Mouse (Mus musculus) hindbrain, embryonic 15.5 days (tissue): ENCODE data around the gene Elof1. TPM values are rescaled to one million over a fixed set of nuclear protein-coding genes. Genes with fewer than 3 reads are reported as not detected.

Experiments used
- ATAC-seq: fragments of 200-750 bp; cut with Nextera tagmentation; 2 replicates; pipeline ENCODE4 v1.8.0; 2017; ENCODE audit warnings: low read depth, moderate number of reproducible peaks, moderate TSS enrichment; ENCODE audit not compliant: low FRiP score
- H3K27ac ChIP-seq: fragments of 300-500 bp; sonication (generic); replicated peaks from 2 replicates; pipeline ENCODE4 v1.5.1; 2015; ENCODE audit warnings: mild to moderate bottlenecking, inconsistent platforms
- H3K27me3 ChIP-seq: fragments of 300-500 bp; sonication (generic); 2 replicates; pipeline ENCODE4 v1.6.1; 2015; ENCODE audit warnings: control low read depth, inconsistent platforms
- H3K36me3 ChIP-seq: fragments of 300-500 bp; sonication (generic); 2 replicates; pipeline ENCODE4 v1.6.1; 2015; ENCODE audit warnings: control low read depth, inconsistent platforms
- H3K4me1 ChIP-seq: fragments of 300-500 bp; sonication (generic); replicated peaks from 2 replicates; pipeline ENCODE4 v1.6.1; 2015; ENCODE audit warnings: control low read depth, inconsistent platforms
- H3K4me2 ChIP-seq: fragments of 300-500 bp; sonication (generic); 2 replicates; pipeline ENCODE4 v1.6.1; 2015; ENCODE audit warnings: moderate library complexity, mild to moderate bottlenecking, inconsistent platforms
- H3K4me3 ChIP-seq: fragments of 300-500 bp; sonication (generic); 2 replicates; pipeline ENCODE4 v1.5.1; 2015; ENCODE audit warnings: mild to moderate bottlenecking, inconsistent platforms
- H3K9ac ChIP-seq: fragments of 300-500 bp; sonication (generic); 2 replicates; pipeline ENCODE4 v1.6.1; 2015; ENCODE audit warnings: inconsistent platforms
- H3K9me3 ChIP-seq: fragments of 300-500 bp; sonication (generic); 2 replicates; pipeline ENCODE4 v1.6.1; 2016; ENCODE audit warnings: control low read depth, inconsistent platforms
- WGBS: fragments of 180-500 bp; shearing (Covaris S2); methylation state at CpG from one replicate; pipeline ENCODE4 v1.1.7; 2015; 5-methylcytosine and 5-hydroxymethylcytosine counted together
- polyA plus RNA-seq: library from polyadenylated mRNA; unstranded; fragments of >200 nt; fragmentation: Nextera tagmentation; extraction: Ambion mirVana; gene quantifications from 2 replicates; pipeline ENCODE4 v1.2.1, GENCODE M21; 2015

Elof1 gene
- polyA plus RNA-seq, 1 experiment from 2014 or later = 183 TPM

DNA sequence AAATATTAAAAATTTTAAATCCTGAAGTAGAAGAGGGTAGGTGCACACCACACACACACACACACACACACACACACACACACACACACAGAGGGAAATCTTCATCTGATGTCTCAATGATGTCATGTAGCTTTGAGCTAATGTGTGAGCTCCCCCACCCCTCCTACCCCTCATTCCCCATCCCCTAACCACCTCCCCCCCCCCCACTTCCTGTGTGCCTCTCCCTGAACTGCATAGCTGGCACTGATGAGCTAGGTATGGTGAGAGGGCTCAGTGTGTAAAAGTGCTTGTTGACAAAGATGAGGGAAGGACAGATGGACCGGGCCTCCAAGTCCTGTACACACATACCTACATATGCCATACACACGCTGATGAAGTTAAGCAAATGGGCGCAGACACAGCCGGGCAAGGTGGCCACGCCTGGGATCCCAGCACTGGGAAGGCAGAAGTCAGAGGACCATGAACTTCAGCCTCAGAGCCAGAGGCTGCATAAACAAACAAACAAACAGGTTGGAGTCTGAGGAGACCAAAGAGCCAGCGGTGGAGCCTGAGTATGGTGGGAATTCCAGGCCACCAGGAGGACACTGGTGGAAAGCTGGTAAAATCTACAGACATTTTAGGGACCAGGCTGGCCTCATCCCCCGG is 17.4 kb upstream of the Elof1 start:
- H3K4me3 ChIP-seq = no peak overlapping the region
- H3K9ac ChIP-seq = no peak overlapping the region
- no peak overlapping the region for H3K4me2 ChIP-seq
- H3K4me1 ChIP-seq = peaks cover 5% of the 10 kb centered on the region; the same call in 1 of the 2 replicates
- no peak for ATAC-seq
- H3K9me3 ChIP-seq = no peaks in the 10 kb centered on the region
- H3K36me3 ChIP-seq = no peaks in the 10 kb centered on the region
- peaks cover 26% of the 10 kb centered on the region; the same call in 1 of the 2 replicates for H3K27me3 ChIP-seq
- WGBS = 89% methylated on average over 7 of the region's 7 CpGs
- H3K27ac ChIP-seq = no peak overlapping the region

GRCm38 (mm10) chr9:22132220-22132619 is 15.2 kb upstream of the Elof1 start:
- peaks cover 5% of the 10 kb centered on the region; the same call in 1 of the 2 replicates for H3K4me1 ChIP-seq
- peak overlapping the region; percentile 31 for H3K4me2 ChIP-seq
- no peak overlapping the region for H3K9ac ChIP-seq
- 59% methylated on average over 11 of the region's 11 CpGs for WGBS
- H3K9me3 ChIP-seq = no peaks in the 10 kb centered on the region
- peaks cover 22% of the 10 kb centered on the region; the same call in 1 of the 2 replicates for H3K27me3 ChIP-seq
- no peak for ATAC-seq
- H3K36me3 ChIP-seq = no peaks in the 10 kb centered on the region
- no peak overlapping the region for H3K27ac ChIP-seq
- H3K4me3 ChIP-seq = no peak overlapping the region

GRCm38 (mm10) chr9:22131226-22131981 is 14.4 kb upstream of the Elof1 start:
- no peak for ATAC-seq
- H3K27me3 ChIP-seq = peaks cover 22% of the 10 kb centered on the region; the same call in 1 of the 2 replicates
- 1% methylated on average over 35 of the region's 35 CpGs for WGBS
- no peak overlapping the region for H3K27ac ChIP-seq
- no peak overlapping the region for H3K4me3 ChIP-seq
- H3K9ac ChIP-seq = no peak overlapping the region
- H3K4me1 ChIP-seq = peaks cover 5% of the 10 kb centered on the region; the same call in 1 of the 2 replicates
- H3K9me3 ChIP-seq = no peaks in the 10 kb centered on the region
- no peaks in the 10 kb centered on the region for H3K36me3 ChIP-seq
- H3K4me2 ChIP-seq = peak overlapping the region; percentile 31

- no peak overlapping the region for H3K4me2 ChIP-seq
- no peak overlapping the region for H3K27ac ChIP-seq
- ATAC-seq = no peak
- no peak overlapping the region for H3K4me3 ChIP-seq
- no peak overlapping the region for H3K9ac ChIP-seq
- no peaks in the 10 kb centered on the region for H3K36me3 ChIP-seq
- H3K27me3 ChIP-seq = 0 out of 2 replicates have a peak, but pooled peaks cover 1% of the 10 kb centered on the region
- WGBS = 89% methylated on average over 15 of the region's 15 CpGs
- no peaks in the 10 kb centered on the region for H3K4me1 ChIP-seq
- H3K9me3 ChIP-seq = no peaks in the 10 kb centered on the region
Observed at GRCm38 (mm10) chr9:22125246-22126027, 8.5 kb upstream of the Elof1 start.

DNA sequence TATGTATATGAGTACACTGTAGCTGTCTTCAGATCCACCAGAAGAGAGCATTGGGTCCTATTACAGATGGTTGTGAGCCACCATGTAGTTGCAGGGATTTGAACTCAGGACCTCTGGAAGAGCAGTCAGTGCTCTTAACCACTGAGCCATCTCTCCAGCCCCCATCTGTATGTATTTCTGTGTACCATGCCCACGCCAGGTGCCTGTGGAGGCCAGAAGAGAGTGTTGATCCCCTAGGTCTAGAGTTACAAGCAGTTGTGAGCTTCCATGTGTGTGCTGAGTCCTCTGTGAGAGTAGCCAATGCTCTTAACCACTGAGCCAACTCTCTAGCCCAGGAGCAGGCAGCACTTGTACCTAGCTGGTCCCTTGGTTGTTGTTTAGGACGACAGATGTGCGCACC is 7.2 kb upstream of the Elof1 start:
- Histone ChIP-seq H3K4me2 (no peak overlapping the region), H3K4me1 (no peaks in the 10 kb centered on the region), H3K27ac (no peak overlapping the region), H3K9ac (no peak overlapping the region), H3K36me3 (no peaks in the 10 kb centered on the region), H3K27me3 (no peaks in the 10 kb centered on the region), H3K9me3 (no peaks in the 10 kb centered on the region), H3K4me3 (no peak overlapping the region)
- WGBS = 94% methylated on average over 3 of the region's 3 CpGs
- no peak for ATAC-seq

- no peak overlapping the region for H3K4me2 ChIP-seq
- no peaks in the 10 kb centered on the region for H3K9me3 ChIP-seq
- H3K36me3 ChIP-seq = no peaks in the 10 kb centered on the region
- H3K4me3 ChIP-seq = no peak overlapping the region
- no peak for ATAC-seq
- no peaks in the 10 kb centered on the region for H3K27me3 ChIP-seq
- whole genome bisulfite sequencing = 86% methylated on average over 7 of the region's 7 CpGs
- H3K9ac ChIP-seq = no peak overlapping the region
- no peaks in the 10 kb centered on the region for H3K4me1 ChIP-seq
- H3K27ac ChIP-seq = no peak overlapping the region
Observed at GRCm38 (mm10) chr9:22123069-22123609, 6.2 kb upstream of the Elof1 start.

DNA sequence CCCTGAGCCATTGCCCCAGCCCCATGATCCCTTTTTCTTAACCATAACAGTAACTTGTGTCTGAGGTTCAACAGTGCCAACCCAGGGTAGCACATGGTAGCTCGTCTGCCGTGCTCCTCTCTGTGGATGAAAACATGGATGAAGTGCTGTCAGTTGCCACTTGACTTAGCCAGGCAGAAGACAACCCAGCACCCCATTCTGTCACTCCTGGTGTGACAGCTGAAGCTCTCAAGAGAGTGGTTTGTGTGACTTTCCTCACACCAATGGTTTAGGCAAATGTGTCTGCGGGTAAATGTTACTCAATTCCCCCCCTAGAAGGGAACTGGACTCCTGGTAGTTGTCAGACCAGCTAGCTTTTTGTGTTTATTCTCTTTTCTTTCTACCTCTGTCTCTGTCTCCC is 5.0 kb upstream of the Elof1 start:
- peaks cover 8% of the 10 kb centered on the region for H3K4me1 ChIP-seq
- no peak overlapping the region for H3K9ac ChIP-seq
- 88% methylated on average over 3 of the region's 3 CpGs for WGBS
- no peak overlapping the region for H3K4me3 ChIP-seq
- H3K4me2 ChIP-seq = no peak overlapping the region
- H3K27me3 ChIP-seq = no peaks in the 10 kb centered on the region
- no peak for ATAC-seq
- H3K27ac ChIP-seq = no peak overlapping the region
- H3K36me3 ChIP-seq = no peaks in the 10 kb centered on the region
- H3K9me3 ChIP-seq = no peaks in the 10 kb centered on the region

DNA sequence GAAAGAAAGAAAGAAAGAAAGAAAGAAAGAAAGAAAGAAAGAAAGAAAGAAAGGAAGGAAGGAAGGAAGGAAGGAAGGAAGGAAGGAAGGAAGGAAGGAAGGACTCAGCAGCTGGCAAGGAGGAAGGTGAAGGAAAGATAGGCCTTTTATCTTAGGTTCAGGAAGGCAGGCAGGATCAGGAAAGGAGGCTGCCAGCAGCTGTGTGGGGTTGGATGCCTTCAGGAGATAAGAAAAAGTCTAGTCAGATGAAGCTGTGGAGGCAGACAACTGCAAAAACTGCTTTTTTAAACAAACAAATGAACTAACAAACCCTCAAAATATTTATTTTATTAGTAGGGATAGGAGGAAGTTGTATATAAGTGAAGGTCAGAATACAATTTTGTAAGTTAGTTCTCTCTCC is 4.6 kb upstream of the Elof1 start:
- H3K27ac ChIP-seq = no peak overlapping the region
- H3K4me1 ChIP-seq = peaks cover 8% of the 10 kb centered on the region
- H3K4me2 ChIP-seq = no peak overlapping the region
- no peaks in the 10 kb centered on the region for H3K36me3 ChIP-seq
- no peaks in the 10 kb centered on the region for H3K9me3 ChIP-seq
- no peak overlapping the region for H3K4me3 ChIP-seq
- H3K27me3 ChIP-seq = no peaks in the 10 kb centered on the region
- no peak overlapping the region for H3K9ac ChIP-seq
- ATAC-seq = no peak

DNA sequence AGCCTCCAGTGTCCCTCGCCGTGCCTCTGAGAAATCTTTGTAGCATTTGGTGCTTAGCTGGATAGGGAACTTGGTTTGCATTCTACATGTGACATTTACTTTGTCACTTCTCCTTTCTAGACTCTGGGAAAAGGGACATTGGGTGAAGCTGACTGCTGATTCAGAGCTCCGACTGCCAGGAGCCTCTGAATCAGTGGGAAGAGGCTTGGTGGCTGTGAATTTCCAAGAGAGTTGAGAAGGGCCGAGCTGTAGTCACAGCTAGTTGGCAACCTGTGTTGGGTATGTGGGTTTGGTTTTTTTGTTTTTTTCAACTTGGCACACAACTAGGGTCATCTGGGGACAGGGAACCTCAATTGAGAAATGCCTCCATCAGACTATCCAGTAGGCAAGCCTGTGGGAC is 2.6 kb upstream of the Elof1 start:
- ATAC-seq = no peak
- H3K9ac ChIP-seq = no peak overlapping the region
- WGBS = 89% methylated on average over 4 of the region's 4 CpGs
- H3K4me1 ChIP-seq = peaks cover 22% of the 10 kb centered on the region
- no peak overlapping the region for H3K27ac ChIP-seq
- H3K27me3 ChIP-seq = no peaks in the 10 kb centered on the region
- H3K9me3 ChIP-seq = no peaks in the 10 kb centered on the region
- no peak overlapping the region for H3K4me2 ChIP-seq
- H3K36me3 ChIP-seq = no peaks in the 10 kb centered on the region
- no peak overlapping the region for H3K4me3 ChIP-seq

DNA sequence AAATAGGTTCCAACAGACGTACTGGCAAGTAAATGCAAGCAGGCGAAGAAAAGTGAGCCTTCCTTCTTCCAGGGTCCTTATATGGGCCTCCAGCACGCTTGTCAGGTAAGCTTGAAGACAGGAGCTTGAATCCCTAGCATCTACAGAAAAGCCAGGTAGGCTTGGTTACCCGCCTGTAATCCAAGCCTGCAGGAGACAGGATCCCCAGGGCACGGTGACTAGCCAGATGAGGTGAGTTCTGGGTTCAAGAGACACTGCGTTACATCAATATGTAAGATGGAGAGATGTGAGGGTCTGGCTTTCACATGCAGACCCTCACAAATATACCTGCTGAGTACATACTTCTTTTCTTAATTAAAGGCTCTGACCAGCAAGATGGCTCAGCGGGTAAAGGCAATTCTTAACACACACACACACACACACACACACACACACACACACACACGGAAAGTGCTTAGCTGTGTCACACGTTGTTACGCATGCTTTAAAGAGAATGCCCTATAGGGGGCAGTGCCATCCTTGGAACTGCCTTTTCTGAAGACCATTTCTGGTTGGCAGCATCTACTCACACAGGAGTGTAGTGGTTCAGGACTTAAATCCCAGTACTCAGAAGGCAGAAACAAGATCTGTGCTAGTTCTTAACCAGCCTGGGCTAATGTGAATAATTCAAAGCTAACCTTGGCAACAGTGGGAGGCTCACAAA is 933 bp upstream of the Elof1 start:
- 45% methylated on average over 10 of the region's 10 CpGs for WGBS
- 0 out of 2 replicates have a peak overlapping the region, but pooled peaks have one; percentile 78 for H3K27ac ChIP-seq

DNA sequence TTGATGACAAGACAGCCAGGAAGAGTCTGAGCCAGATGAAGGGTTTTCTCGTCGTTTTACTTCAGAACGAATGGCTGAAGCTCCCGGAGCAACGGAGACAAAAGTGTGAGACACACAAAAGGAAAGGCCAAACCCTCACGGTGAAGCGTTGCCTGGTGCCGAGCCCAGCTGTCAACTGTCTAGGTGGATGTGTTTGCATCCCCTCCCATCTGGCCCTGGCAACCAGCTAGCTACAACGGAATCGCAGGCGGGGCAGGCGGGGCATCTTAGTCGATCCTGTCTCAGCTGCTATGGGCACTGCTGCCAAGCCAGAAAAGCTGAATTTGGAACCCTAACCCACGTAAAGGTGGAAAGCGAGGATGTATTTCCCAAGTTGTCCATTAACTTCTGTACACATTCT is 886 bp downstream of the Elof1 start:
- no peaks in the 10 kb centered on the region for H3K27me3 ChIP-seq
- 11% methylated on average over 15 of the region's 15 CpGs for WGBS
- H3K27ac ChIP-seq = no peak overlapping the region
- H3K4me2 ChIP-seq = peak overlapping the region; percentile 77
- peaks cover 23% of the 10 kb centered on the region for H3K4me1 ChIP-seq
- ATAC-seq = no peak
- H3K36me3 ChIP-seq = peaks cover 18% of the 10 kb centered on the region
- peak overlapping the region; percentile 52 for H3K4me3 ChIP-seq
- H3K9me3 ChIP-seq = no peaks in the 10 kb centered on the region
- peak overlapping the region; percentile 62 for H3K9ac ChIP-seq

More for the DNA sequence above, 933 bp upstream of the Elof1 start:
- ATAC-seq = no peak
- Histone ChIP-seq H3K4me1 (peaks cover 23% of the 10 kb centered on the region), H3K27me3 (no peaks in the 10 kb centered on the region), H3K4me3 (peak overlapping the region; percentile 52), H3K9me3 (no peaks in the 10 kb centered on the region), H3K36me3 (peaks cover 6% of the 10 kb centered on the region; the same call in 1 of the 2 replicates), H3K4me2 (peak overlapping the region; percentile 77), H3K9ac (peak overlapping the region; percentile 60)
